In genomic region chr10:107122744-107123528, GRCm38 (mm10) we compare ENCODE assay signal across 9 mouse cellular contexts. TPM values are rescaled to one million over a fixed set of nuclear protein-coding genes. Genes with fewer than 3 reads are reported as not detected.
A peak's percentile ranks its signal among the peaks of the same experiment; 100 is the strongest.
DNase-seq lines count a peak whose midpoint lies in the region; ATAC-seq lines count a peak whose summit lies in the region.
"Had no signal": no experiment of that assay in that cellular context is flagged by ENCODE, and none has a peak within 500 bp of the region (broad histone marks: within the 10 kb centered on the region; RNA-seq: fewer than 3 reads in every experiment).

No protein-coding gene starts in this region.

- peak overlapping the region; percentile 49 for H3K4me2 ChIP-seq in hindbrain, embryonic 12.5 days (replicated peaks)
- H3K4me2 ChIP-seq in midbrain, embryonic 13.5 days (replicated peaks), result peak overlapping the region; percentile 57

- no peak; the same call in 1 of the 2 replicates for ATAC-seq in hindbrain, embryonic 12.5 days (ENCODE audit: low FRiP score)
- ATAC-seq in midbrain, embryonic 13.5 days, result no peak
- no peak for ATAC-seq in megakaryocyte-erythroid progenitor cell, adult 5-6 weeks (replicated peaks; ENCODE audit: low FRiP score, low TSS enrichment, poor library complexity, severe bottlenecking)
- no peak for ATAC-seq in megakaryocyte progenitor cell, adult 5-6 weeks (replicated peaks; ENCODE audit: poor library complexity)

- peak overlapping the region; percentile 87 for H3K27ac ChIP-seq in heart, embryonic 10.5 days
- peak overlapping the region; percentile 84 for H3K27ac ChIP-seq in embryonic facial prominence, embryonic 10.5 days (replicated peaks)
- no peak overlapping the region for H3K27ac ChIP-seq in hindbrain, embryonic 12.5 days
- no peak overlapping the region for H3K27ac ChIP-seq in midbrain, embryonic 13.5 days

- DNase-seq in heart, embryonic 10.5 days (ENCODE audit: low spot score), result no peak
- no peak for DNase-seq in heart, adult 9 months (ENCODE audit: low spot score in 2 of 2)
- peak; percentile 8 for DNase-seq in embryonic facial prominence, embryonic 10.5 days (ENCODE audit: low spot score)
- no peak for DNase-seq in left cerebral cortex, adult 11 months (ENCODE audit: low spot score)

- no peaks in the 10 kb centered on the region for H3K27me3 ChIP-seq in heart, embryonic 10.5 days (ENCODE audit: insufficient read depth, poor library complexity, severe bottlenecking)
- H3K27me3 ChIP-seq in embryonic facial prominence, embryonic 10.5 days (replicated peaks; ENCODE audit: low read depth, poor library complexity, severe bottlenecking), result no peaks in the 10 kb centered on the region
- H3K27me3 ChIP-seq in hindbrain, embryonic 12.5 days, result no peaks in the 10 kb centered on the region
- no peaks in the 10 kb centered on the region for H3K27me3 ChIP-seq in midbrain, embryonic 13.5 days

- 8% methylated on average over 9 of the region's 9 CpGs for WGBS in heart, embryonic 10.5 days
- 5% methylated on average over 9 of the region's 9 CpGs for WGBS in embryonic facial prominence, embryonic 10.5 days
- WGBS in hindbrain, embryonic 12.5 days, result 10% methylated on average over 9 of the region's 9 CpGs
- 6% methylated on average over 9 of the region's 9 CpGs for whole genome bisulfite sequencing in midbrain, embryonic 13.5 days

- peak overlapping the region; percentile 44 for H3K9ac ChIP-seq in hindbrain, embryonic 12.5 days
- H3K9ac ChIP-seq in midbrain, embryonic 13.5 days (replicated peaks), result peak overlapping the region; percentile 36; the same call in 1 of the 2 replicates

- peaks cover 12% of the 10 kb centered on the region for H3K4me1 ChIP-seq in heart, embryonic 10.5 days
- peaks cover 23% of the 10 kb centered on the region for H3K4me1 ChIP-seq in embryonic facial prominence, embryonic 10.5 days
- H3K4me1 ChIP-seq in hindbrain, embryonic 12.5 days, result peaks cover 9% of the 10 kb centered on the region; the same call in 1 of the 2 replicates
- H3K4me1 ChIP-seq in midbrain, embryonic 13.5 days (replicated peaks), result peaks cover 20% of the 10 kb centered on the region

- no peaks in the 10 kb centered on the region for H3K36me3 ChIP-seq in heart, embryonic 10.5 days
- H3K36me3 ChIP-seq in embryonic facial prominence, embryonic 10.5 days (replicated peaks), result no peaks in the 10 kb centered on the region
- H3K36me3 ChIP-seq in hindbrain, embryonic 12.5 days, result no peaks in the 10 kb centered on the region
- no peaks in the 10 kb centered on the region for H3K36me3 ChIP-seq in midbrain, embryonic 13.5 days

- H3K9me3 ChIP-seq in heart, embryonic 10.5 days, result no peaks in the 10 kb centered on the region
- H3K9me3 ChIP-seq in embryonic facial prominence, embryonic 10.5 days, result no peaks in the 10 kb centered on the region
- H3K9me3 ChIP-seq in hindbrain, embryonic 12.5 days (replicated peaks), result no peaks in the 10 kb centered on the region
- H3K9me3 ChIP-seq in midbrain, embryonic 13.5 days, result no peaks in the 10 kb centered on the region

- peak overlapping the region; percentile 70 for H3K4me3 ChIP-seq in heart, embryonic 10.5 days
- peak overlapping the region; percentile 72 for H3K4me3 ChIP-seq in embryonic facial prominence, embryonic 10.5 days
- H3K4me3 ChIP-seq in hindbrain, embryonic 12.5 days, result peak overlapping the region; percentile 40
- H3K4me3 ChIP-seq in midbrain, embryonic 13.5 days (replicated peaks), result peak overlapping the region; percentile 38

RNA-seq across cellular contexts. Expression of gene Acss3, which starts 0.5 kb away (rescaled TPM):
- polyA plus RNA-seq in heart, embryonic 10.5 days (2016; fragmentation: Nextera tagmentation; extraction: Ambion mirVana), result 1.7 and 2.4 TPM in 2 replicates
- polyA plus RNA-seq in embryonic facial prominence, embryonic 10.5 days (2016; fragmentation: Nextera tagmentation; extraction: Ambion mirVana), result 3.2 and 4.9 TPM in 2 replicates
- polyA plus RNA-seq in hindbrain, embryonic 12.5 days (2016; fragmentation: Nextera tagmentation; extraction: Ambion mirVana), result 4.4 and 4.8 TPM in 2 replicates
- polyA plus RNA-seq in midbrain, embryonic 13.5 days (2015; fragmentation: Nextera tagmentation; extraction: Ambion mirVana), result 0.66 and 0.78 TPM in 2 replicates
- total RNA-seq in megakaryocyte-erythroid progenitor cell, adult 5-6 weeks (2014; fragmentation: Nextera tagmentation), result not detected in 2 replicates
- total RNA-seq in megakaryocyte-erythroid progenitor cell, adult 5-6 weeks (2017), result not detected in 2 replicates
- total RNA-seq in megakaryocyte progenitor cell, adult 5-6 weeks (2015), result not detected in 2 replicates
- not detected in 2 replicates for total RNA-seq in megakaryocyte progenitor cell, adult 5-6 weeks (2017)
- total RNA-seq: MEL had no signal

Comparison
In these comparisons a context has a peak if more than half of its experiments do, and no peak if none do; other contexts are left out.
1. H3K27ac ChIP-seq: peak in heart, embryonic 10.5 days (single experiment) and embryonic facial prominence, embryonic 10.5 days (single experiment); none in hindbrain, embryonic 12.5 days (single experiment) and midbrain, embryonic 13.5 days (single experiment).
2. Peak in every context shown above with its lines, with median percentiles within 50 percentile points of each other: H3K4me3 ChIP-seq.